Mouse (Mus musculus) layer of hippocampus, adult 11-12 months (tissue): ENCODE results near the gene Ang4.
"Not testable (repeated sequence)": the region's sequence is repeated elsewhere in the genome, so short reads cannot be mapped to it uniquely, and the experiment has no call there.

Experiments used
- DNase-seq: peaks from one replicate; pipeline ENCODE4 v3.0.0; 2022; ENCODE audit warnings: low spot score

Gene Ang4

DNA sequence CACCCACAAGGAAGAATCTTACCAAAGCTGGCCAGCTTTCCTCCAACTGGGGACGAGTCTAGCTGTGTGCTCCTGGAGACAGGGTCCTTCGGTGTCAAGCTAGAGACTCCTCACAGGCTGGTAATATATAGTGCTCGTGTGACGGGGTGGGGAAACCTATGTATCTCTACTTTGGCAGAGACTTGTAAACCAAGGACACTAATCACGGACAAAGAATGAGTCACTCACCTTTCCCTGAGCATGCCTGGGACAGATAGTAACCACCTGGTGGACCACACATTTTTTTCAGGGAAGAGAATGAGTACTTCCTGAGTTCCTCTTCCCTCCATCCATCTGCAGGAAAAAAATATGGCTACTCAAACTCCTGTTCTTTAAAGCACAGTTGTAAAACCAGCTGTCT is at the start of gene Ang4:
Gene Ang4, minus strand, starts transcription at position 101 of the 400 bp plus-strand sequence.
- no peak for DNase-seq

DNA sequence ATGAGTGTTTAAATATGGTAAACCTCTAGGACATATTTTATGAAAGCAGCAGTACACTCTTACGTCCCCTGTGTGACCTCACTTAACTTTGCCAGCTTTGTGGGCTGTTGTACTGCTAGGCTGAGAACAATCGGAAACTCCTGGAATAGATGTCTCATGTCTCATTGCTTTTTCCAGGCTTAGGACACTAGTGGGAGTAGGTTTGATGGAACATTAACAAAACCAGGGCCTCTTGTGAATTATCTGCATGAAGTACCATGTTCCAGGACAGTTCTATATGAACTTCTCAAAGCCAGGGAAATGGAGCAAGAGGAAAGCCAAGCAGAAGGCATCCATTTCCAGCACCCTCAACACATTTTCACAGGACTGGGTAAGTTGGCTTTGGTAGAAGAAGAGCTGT is 26.4 kb upstream of the Ang4 start, which contains the start of gene AY358078:
Gene AY358078, plus strand, starts transcription at position 301 of the 400 bp plus-strand sequence.
- no peak for DNase-seq

DNA sequence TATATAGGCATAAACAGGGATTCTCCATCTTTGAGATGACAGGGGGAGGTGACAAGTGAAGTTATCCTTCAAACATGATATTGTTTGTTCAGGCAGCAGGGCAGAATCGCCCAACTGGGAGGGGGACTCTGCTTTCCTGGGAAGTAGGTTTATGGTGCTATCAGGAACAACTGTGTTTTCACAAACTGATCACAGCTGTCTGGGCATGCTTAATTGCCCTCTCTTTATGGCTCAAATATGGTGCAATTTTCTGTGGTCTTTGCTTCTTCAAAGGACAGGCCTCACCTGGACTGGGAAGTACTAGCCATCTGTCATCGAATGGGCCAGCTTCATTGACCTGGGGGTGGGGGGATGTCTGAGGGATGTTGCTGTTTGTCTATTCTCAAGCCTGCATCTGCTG is 20.7 kb upstream of the Ang4 start:
- DNase-seq, result no peak

GRCm38 (mm10) chr14:51789196-51789595 is 15.8 kb upstream of the Ang4 start:
- DNase-seq, result no peak

DNA sequence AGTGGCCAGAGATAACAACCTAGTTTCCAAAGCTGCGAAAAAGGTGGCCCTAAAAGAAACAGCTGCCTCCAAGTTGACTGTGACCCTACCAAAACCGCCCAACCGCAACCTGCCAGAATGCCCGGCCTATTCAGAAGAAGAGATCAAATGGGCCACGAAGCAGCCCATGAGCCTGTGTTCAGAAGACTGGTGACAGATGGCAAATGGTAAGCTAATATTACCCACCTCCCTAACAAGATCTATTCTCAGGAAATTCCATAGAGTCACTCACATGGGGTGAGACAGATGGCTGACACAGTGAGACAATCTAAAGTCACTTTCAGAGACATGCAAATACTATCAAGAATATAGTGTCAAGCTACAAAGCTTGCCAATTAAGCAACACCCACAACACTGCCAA is 13.7 kb upstream of the Ang4 start:
- DNase-seq, result no peak

GRCm38 (mm10) chr14:51786335-51786734 is 12.9 kb upstream of the Ang4 start:
- no peak for DNase-seq

- no peak for DNase-seq
Measured at GRCm38 (mm10) chr14:51778865-51779481, 5.6 kb upstream of the Ang4 start.

DNA sequence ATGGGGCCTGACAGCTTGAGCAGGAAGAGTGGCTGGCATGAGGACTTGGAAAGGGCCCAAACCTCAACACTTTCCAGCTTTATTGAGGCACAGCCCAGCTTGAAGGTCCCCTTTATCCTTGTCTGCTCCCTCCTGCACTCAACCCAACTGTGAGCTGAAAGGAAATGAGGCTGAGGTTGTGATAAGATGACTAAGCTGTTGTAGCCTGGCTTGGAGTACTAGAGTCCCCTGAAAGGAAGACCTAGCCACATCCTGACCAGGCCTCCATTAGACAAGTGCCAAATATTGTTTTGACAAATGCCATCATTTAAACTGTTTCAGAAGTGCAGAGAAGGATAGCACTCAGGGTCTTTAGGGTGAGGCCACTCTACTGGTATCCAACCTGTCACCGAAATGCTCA is 4.4 kb upstream of the Ang4 start:
- no peak for DNase-seq

DNA sequence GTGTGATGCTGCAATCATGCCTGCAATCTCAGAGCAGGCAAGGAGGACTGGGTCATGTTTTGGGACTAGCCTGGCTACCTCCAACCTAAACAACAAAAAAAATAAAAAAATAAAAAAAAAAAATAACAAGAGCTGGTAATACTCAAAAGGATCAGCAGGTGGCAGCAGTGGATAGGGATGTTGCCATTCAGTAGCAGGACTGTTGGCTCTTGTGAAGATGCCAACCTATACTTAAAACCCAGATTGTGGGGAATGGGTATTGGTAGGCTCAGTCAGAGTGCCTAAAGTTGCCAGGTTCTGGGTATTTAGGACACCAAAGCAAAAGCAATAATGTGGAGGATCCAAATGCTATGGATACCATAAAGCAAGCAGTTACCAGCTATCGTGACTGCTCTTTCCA is 2.0 kb downstream of the Ang4 start:
- DNase-seq, result not testable (repeated sequence)

- no peak for DNase-seq
Measured at GRCm38 (mm10) chr14:51755944-51756343, 17.4 kb downstream of the Ang4 start.

- no peak for DNase-seq
Measured at GRCm38 (mm10) chr14:51740347-51741170, 32.8 kb downstream of the Ang4 start.

DNA sequence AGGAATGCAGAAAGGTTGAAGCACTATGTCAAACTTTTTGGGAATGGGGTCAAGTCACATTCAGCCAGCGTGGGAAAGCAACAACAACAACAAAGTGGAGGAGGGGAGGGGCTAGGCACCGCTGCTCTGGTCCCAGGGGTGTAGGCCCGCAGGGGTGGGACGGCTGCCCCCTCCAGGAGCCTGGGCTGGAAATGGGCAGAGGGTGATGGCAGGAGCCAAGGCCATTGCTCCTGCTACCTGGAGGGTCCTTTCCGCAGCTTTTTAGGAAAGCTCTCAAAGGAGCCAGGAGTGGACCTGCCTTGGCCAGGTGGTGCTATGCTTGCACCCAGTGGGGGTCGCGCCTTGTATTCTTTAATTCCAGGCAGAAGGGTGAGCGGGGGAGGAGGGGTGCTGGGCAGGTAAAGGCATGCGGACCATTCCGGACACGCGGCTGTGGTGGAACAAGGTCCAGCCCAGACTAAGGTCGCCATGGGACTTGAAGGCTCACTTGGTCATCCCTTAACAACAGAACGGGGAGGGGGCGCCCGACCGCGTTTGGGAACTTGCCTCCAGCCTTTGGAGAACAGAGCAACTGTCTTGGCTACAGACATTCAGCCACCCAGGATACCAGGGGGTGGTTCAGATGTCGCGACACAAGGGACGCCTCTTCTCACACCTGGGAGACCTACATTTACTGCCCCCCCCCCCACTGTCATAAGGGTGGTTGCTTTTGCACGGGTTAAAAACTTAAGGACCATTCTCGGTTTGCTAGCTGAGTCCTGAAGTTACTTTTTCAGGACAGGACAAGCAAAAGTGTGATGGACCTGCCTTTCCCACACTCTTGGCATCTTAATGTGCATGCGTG is 34.0 kb downstream of the Ang4 start:
- no peak for DNase-seq

GRCm38 (mm10) chr14:51738411-51739149 is 34.8 kb downstream of the Ang4 start:
- peak; percentile 15 for DNase-seq

GRCm38 (mm10) chr14:51737967-51738366 is 35.4 kb downstream of the Ang4 start:
- DNase-seq, result no peak

GRCm38 (mm10) chr14:51717083-51717482 is 56.3 kb downstream of the Ang4 start, which contains the start of gene Gm5800:
Gene Gm5800 (minus strand): TSS chr14:51717183.
- no peak for DNase-seq
